Mouse (Mus musculus) right cerebral cortex, postnatal 36 days (tissue): ENCODE data around the gene Tinag.
"Not testable (repeated sequence)": the region's sequence is repeated elsewhere in the genome, so short reads cannot be mapped to it uniquely, and the experiment has no call there.

Experiments used
- DNase-seq, 2 experiments: peaks; one replicate each; pipeline ENCODE4 v3.0.0; 2022; ENCODE audit warnings: low spot score in 2 of 2, mixed read lengths in 1 of 2

Gene Tinag

DNA sequence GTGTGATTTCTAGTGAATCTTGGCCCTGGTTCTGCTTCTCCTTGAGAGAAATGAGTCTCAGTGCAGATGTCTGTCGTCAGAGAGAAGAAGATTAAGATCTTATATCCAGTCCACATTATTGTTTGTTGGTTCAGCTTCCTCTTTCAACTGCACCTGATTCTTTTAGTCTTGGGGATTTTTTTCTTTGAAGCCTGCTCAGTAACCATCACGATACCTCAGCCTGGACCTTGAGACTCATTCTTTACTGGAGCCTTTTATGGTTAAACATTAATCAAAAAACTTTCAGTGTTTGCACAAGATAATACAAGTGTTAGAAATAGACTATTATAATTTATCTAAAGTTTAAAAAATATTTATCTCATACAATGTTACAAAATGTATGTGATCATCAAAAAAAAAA is at the start of gene Tinag:
Gene Tinag, minus strand, starts transcription at position 210 of the 400 bp plus-strand sequence.
- no peak for DNase-seq

DNA sequence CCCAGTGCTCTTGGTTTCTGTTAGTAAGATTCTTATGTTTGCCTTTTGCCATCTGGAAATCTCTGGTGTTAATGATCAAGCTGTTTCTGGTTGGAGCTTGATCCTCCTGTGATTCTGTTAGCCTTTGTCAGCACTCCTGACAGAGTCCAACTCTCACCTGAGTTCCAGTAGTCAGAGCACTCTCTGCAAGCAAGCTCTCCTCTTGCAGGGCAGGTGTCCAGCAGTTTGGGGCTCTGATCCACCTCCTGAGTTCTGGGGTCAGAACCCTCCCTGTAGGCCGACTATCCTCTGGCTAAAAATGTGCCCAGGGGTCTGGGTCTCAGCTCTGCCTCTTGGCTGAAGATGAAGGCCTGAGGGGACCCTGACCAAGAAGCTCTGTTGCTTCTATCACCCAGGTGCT is 37.6 kb upstream of the Tinag start:
- DNase-seq = not testable (repeated sequence)

DNA sequence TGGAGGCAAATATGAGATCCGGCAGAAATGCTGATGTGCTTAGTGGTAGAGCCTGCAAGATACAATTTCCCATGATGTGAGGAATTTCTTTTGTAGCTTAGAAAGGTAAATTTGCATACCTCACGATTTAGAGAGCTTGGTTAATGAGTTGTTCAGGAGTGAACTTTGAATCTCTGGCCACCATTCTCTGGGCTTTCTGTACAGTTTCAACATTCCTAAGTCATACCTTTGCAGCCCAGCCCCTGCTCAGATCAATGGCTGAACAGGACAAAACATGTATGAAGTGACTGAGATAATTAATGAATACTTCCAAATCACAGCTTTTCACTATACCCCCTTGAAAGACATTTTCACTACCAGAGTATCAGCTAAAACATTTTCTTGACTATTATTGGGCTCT is 26.1 kb upstream of the Tinag start:
- no peak for DNase-seq

- no peak for DNase-seq
Measured at GRCm38 (mm10) chr9:77056611-77057010, 11.0 kb upstream of the Tinag start.

- no peak for DNase-seq
Measured at GRCm38 (mm10) chr9:77054426-77055193, 9.0 kb upstream of the Tinag start.

DNA sequence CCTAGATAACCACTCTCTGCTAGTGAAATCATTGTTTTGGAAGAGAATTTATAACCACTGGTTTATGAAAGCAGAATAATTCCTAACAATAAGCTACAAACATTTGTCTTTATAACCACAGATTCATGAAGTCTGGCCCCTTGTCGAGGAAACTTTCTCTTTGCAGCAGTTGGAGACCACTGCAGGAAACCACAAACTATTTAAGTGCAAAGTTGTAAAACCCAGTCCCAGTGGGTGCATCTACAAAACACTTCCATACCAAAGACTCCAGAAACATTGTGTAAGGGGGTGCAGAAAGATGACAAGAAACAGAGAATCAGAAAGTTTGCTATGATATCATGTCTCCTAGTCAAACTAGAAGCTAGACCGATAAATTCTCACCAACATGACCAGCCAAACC is 5.8 kb upstream of the Tinag start:
- no peak for DNase-seq

- no peak for DNase-seq
Measured at GRCm38 (mm10) chr9:77049669-77050068, 4.1 kb upstream of the Tinag start.

GRCm38 (mm10) chr9:77046067-77046715 is 597 bp upstream of the Tinag start:
- no peak for DNase-seq

DNA sequence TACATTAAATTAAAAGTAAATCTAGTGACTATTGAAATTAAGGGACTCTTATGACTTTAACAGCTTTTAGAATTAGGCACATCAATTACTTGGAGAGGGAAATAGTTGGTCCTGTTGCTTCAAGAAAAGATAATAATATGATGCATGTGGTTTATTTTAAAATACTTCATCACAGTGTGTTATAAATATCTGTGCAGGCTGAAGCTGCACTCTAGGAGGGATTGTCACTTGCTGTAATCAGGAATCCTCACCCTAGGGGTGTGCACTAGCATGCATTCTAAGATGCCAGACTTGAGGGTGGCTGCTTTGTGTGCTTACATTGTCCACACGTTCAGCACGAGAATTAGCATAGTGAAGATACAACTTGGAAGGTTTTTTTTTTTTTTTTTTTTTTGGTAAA is 10.2 kb downstream of the Tinag start:
- DNase-seq = no peak

DNA sequence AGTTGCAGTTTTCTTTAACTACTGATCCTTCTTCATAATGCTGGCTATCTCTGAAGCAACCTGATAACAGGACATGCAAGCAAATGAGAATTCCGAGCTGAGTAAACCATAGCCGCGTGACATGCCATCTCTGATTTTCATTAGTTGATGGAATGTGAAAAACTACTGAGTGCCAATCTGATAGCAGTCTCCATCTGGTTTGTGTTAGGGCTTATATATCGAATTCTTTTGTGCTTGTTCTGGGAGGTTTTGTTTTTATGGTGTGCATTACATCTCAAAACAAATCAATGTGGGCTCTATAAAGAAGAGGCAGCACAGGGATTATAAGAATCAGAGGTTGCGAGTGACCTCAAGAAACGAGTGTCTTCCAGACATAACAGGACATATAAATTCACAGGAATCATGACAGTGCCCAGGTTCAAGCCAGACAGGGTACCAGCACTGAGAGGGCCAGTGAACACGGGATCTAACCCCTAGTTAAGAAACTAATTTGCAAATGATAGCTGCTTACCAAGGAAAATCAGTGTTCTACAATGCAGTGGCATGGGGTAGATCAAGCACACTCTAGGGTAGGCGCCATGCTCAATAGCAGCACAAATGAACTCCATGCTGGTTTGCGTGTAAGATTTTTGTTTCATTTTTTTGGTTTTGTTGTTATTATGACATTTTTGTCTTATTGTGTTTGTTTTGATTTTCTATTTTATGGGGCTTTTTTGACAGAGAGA is 13.0 kb downstream of the Tinag start:
- DNase-seq = no peak

- DNase-seq = no peak
Measured at GRCm38 (mm10) chr9:77025271-77025670, 20.3 kb downstream of the Tinag start.

DNA sequence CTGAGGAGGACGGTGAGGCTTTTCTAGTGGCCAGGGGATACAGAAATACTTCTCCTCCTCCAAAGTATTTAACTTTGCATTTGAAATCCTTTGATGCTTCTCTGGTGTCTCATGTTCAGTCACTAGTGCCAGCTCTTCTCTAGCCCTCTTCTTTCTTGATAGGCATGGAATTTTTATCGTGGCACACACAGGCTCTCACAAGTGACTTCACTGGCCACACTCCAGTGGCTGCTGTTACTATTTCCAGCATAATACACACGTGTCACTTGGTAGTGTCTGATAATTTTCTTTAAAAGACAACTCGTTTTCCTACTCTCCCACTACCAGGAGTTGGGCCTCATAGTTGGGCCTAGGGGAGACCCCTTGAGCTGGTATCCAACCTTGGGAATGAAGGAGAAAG is 26.7 kb downstream of the Tinag start:
- DNase-seq = no peak

DNA sequence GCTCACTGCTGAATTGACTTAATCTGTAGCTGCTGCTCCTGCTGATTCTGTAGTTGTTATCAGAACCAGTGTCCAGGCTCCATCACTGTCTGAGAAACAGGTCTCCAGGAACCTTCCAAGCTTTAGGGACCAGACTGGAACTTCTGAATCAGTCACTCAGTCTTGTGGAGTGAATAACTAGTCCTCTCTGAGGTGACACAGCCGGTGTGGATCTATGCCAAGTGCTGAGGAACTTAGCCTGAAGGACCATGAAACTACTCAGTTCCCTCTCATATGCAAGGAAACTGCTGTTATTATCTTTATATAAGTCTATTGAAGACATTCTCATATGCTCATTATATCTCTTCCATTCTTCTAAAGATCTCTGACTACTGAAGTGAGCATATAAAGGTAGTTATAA is 49.6 kb downstream of the Tinag start:
- DNase-seq = no peak

- no peak for DNase-seq
Measured at GRCm38 (mm10) chr9:76989946-76990345, 55.6 kb downstream of the Tinag start.

DNA sequence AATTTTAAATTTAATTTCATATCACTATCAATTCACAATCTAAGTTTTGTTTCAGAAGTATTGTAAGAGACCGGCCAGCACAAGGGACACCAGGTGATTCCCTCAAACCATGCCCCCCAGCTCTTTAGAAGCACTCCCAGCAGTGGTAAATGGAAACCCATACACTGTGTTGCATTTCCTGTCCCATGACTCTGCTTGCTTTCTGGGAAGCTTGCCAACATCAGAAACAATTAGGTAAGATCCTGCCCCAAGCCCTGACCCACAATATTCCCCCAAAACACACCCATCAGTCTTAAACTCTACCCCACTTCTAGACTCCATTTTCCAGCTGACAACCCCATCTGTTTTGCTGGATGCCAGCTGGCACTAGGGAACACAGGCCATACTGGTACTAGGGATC is 110.8 kb downstream of the Tinag start:
- DNase-seq = no peak

- no peak for DNase-seq
Measured at GRCm38 (mm10) chr9:76915093-76915661, 130.4 kb downstream of the Tinag start.
